Mouse (Mus musculus): Measurements from ENCODE around the gene Adam12. TPM values are rescaled to one million over a fixed set of nuclear protein-coding genes. Genes with fewer than 3 reads are reported as not detected.

Gene Adam12
- polyA plus RNA-seq, 1 experiment from 2014 or later, result 3.1 TPM

- no peak for ATAC-seq (ENCODE audit: low FRiP score)
- 82% methylated on average over 11 of the region's 11 CpGs for WGBS
- Histone ChIP-seq H3K36me3 (ENCODE audit: control insufficient read depth, insufficient read depth, low read length) (no peaks in the 10 kb centered on the region), H3K4me3 (ENCODE audit: low read depth, low read length) (no peak overlapping the region), H3K4me1 (replicated peaks; ENCODE audit: control insufficient read depth, insufficient read depth, low read length) (no peaks in the 10 kb centered on the region), H3K27me3 (ENCODE audit: control insufficient read depth, insufficient read depth, low read length) (no peaks in the 10 kb centered on the region), H3K9ac (ENCODE audit: low read depth, low read length) (no peak overlapping the region), H3K4me2 (replicated peaks; ENCODE audit: low read depth, low read length) (no peak overlapping the region), H3K9me3 (ENCODE audit: control insufficient read depth, low read length) (no peaks in the 10 kb centered on the region), H3K27ac (ENCODE audit: low read depth, low read length) (no peak overlapping the region)
- no peak for DNase-seq (ENCODE audit: low spot score)
These were observed 160.6 kb downstream of the Adam12 start for GRCm38 (mm10) chr7:134071153-134071885.

GRCm38 (mm10) chr7:134062629-134063028, 169.3 kb downstream of the Adam12 start:
- Histone ChIP-seq H3K4me3 (ENCODE audit: low read depth, low read length) (no peak overlapping the region), H3K4me1 (replicated peaks; ENCODE audit: control insufficient read depth, insufficient read depth, low read length) (no peaks in the 10 kb centered on the region), H3K9ac (ENCODE audit: low read depth, low read length) (no peak overlapping the region), H3K27ac (ENCODE audit: low read depth, low read length) (no peak overlapping the region), H3K4me2 (replicated peaks; ENCODE audit: low read depth, low read length) (no peak overlapping the region), H3K27me3 (ENCODE audit: control insufficient read depth, insufficient read depth, low read length) (no peaks in the 10 kb centered on the region), H3K9me3 (ENCODE audit: control insufficient read depth, low read length) (no peaks in the 10 kb centered on the region), H3K36me3 (ENCODE audit: control insufficient read depth, insufficient read depth, low read length) (no peaks in the 10 kb centered on the region)
- 80% methylated on average over 4 of the region's 4 CpGs for WGBS
- ATAC-seq (ENCODE audit: low FRiP score) (no peak), DNase-seq (ENCODE audit: low spot score) (no peak)

GRCm38 (mm10) chr7:134052486-134052885, 179.5 kb downstream of the Adam12 start:
- no peak overlapping the region for H3K27ac ChIP-seq (ENCODE audit: low read depth, low read length)
- no peak overlapping the region for H3K4me3 ChIP-seq (ENCODE audit: low read depth, low read length)
- no peaks in the 10 kb centered on the region for H3K27me3 ChIP-seq (ENCODE audit: control insufficient read depth, insufficient read depth, low read length)
- H3K9ac ChIP-seq (ENCODE audit: low read depth, low read length), result no peak overlapping the region
- 71% methylated on average over 2 of the region's 2 CpGs for WGBS
- ATAC-seq (ENCODE audit: low FRiP score) (no peak), DNase-seq (ENCODE audit: low spot score) (no peak)
- H3K9me3 ChIP-seq (ENCODE audit: control insufficient read depth, low read length), result no peaks in the 10 kb centered on the region
- H3K4me2 ChIP-seq (replicated peaks; ENCODE audit: low read depth, low read length), result no peak overlapping the region
- H3K36me3 ChIP-seq (ENCODE audit: control insufficient read depth, insufficient read depth, low read length), result no peaks in the 10 kb centered on the region
- no peaks in the 10 kb centered on the region for H3K4me1 ChIP-seq (replicated peaks; ENCODE audit: control insufficient read depth, insufficient read depth, low read length)

GRCm38 (mm10) chr7:134050371-134050770, 181.6 kb downstream of the Adam12 start:
- Histone ChIP-seq H3K9me3 (ENCODE audit: control insufficient read depth, low read length) (no peaks in the 10 kb centered on the region), H3K4me1 (replicated peaks; ENCODE audit: control insufficient read depth, insufficient read depth, low read length) (no peaks in the 10 kb centered on the region), H3K4me3 (ENCODE audit: low read depth, low read length) (no peak overlapping the region), H3K4me2 (replicated peaks; ENCODE audit: low read depth, low read length) (no peak overlapping the region), H3K27ac (ENCODE audit: low read depth, low read length) (no peak overlapping the region), H3K9ac (ENCODE audit: low read depth, low read length) (no peak overlapping the region), H3K27me3 (ENCODE audit: control insufficient read depth, insufficient read depth, low read length) (no peaks in the 10 kb centered on the region), H3K36me3 (ENCODE audit: control insufficient read depth, insufficient read depth, low read length) (no peaks in the 10 kb centered on the region)
- ATAC-seq (ENCODE audit: low FRiP score) (no peak), DNase-seq (ENCODE audit: low spot score) (no peak)
- WGBS, result 100% methylated on average over 1 of the region's 1 CpGs

GRCm38 (mm10) chr7:134046376-134046775, 185.6 kb downstream of the Adam12 start:
- 80% methylated on average over 3 of the region's 3 CpGs for WGBS
- no peaks in the 10 kb centered on the region for H3K9me3 ChIP-seq (ENCODE audit: control insufficient read depth, low read length)
- ATAC-seq (ENCODE audit: low FRiP score), result no peak
- H3K9ac ChIP-seq (ENCODE audit: low read depth, low read length), result no peak overlapping the region
- no peaks in the 10 kb centered on the region for H3K4me1 ChIP-seq (replicated peaks; ENCODE audit: control insufficient read depth, insufficient read depth, low read length)
- no peak overlapping the region for H3K4me2 ChIP-seq (replicated peaks; ENCODE audit: low read depth, low read length)
- H3K27me3 ChIP-seq (ENCODE audit: control insufficient read depth, insufficient read depth, low read length), result no peaks in the 10 kb centered on the region
- H3K36me3 ChIP-seq (ENCODE audit: control insufficient read depth, insufficient read depth, low read length), result no peaks in the 10 kb centered on the region
- H3K4me3 ChIP-seq (ENCODE audit: low read depth, low read length), result no peak overlapping the region
- no peak overlapping the region for H3K27ac ChIP-seq (ENCODE audit: low read depth, low read length)
- no peak for DNase-seq (ENCODE audit: low spot score)

GRCm38 (mm10) chr7:134043576-134043975, 188.4 kb downstream of the Adam12 start:
- Histone ChIP-seq H3K4me1 (replicated peaks; ENCODE audit: control insufficient read depth, insufficient read depth, low read length) (no peaks in the 10 kb centered on the region), H3K27ac (ENCODE audit: low read depth, low read length) (no peak overlapping the region), H3K9me3 (ENCODE audit: control insufficient read depth, low read length) (no peaks in the 10 kb centered on the region), H3K4me2 (replicated peaks; ENCODE audit: low read depth, low read length) (no peak overlapping the region), H3K4me3 (ENCODE audit: low read depth, low read length) (no peak overlapping the region), H3K27me3 (ENCODE audit: control insufficient read depth, insufficient read depth, low read length) (no peaks in the 10 kb centered on the region), H3K36me3 (ENCODE audit: control insufficient read depth, insufficient read depth, low read length) (no peaks in the 10 kb centered on the region), H3K9ac (ENCODE audit: low read depth, low read length) (no peak overlapping the region)
- no peak for DNase-seq (ENCODE audit: low spot score)
- ATAC-seq (ENCODE audit: low FRiP score), result no peak

GRCm38 (mm10) chr7:134042614-134043013, 189.3 kb downstream of the Adam12 start:
- no peak overlapping the region for H3K4me3 ChIP-seq (ENCODE audit: low read depth, low read length)
- H3K4me2 ChIP-seq (replicated peaks; ENCODE audit: low read depth, low read length), result no peak overlapping the region
- no peaks in the 10 kb centered on the region for H3K27me3 ChIP-seq (ENCODE audit: control insufficient read depth, insufficient read depth, low read length)
- ATAC-seq (ENCODE audit: low FRiP score), result no peak
- no peak overlapping the region for H3K9ac ChIP-seq (ENCODE audit: low read depth, low read length)
- DNase-seq (ENCODE audit: low spot score), result no peak
- H3K27ac ChIP-seq (ENCODE audit: low read depth, low read length), result no peak overlapping the region
- no peaks in the 10 kb centered on the region for H3K36me3 ChIP-seq (ENCODE audit: control insufficient read depth, insufficient read depth, low read length)
- H3K4me1 ChIP-seq (replicated peaks; ENCODE audit: control insufficient read depth, insufficient read depth, low read length), result no peaks in the 10 kb centered on the region
- no peaks in the 10 kb centered on the region for H3K9me3 ChIP-seq (ENCODE audit: control insufficient read depth, low read length)

GRCm38 (mm10) chr7:134033939-134034338, 198.0 kb downstream of the Adam12 start:
- 92% methylated on average over 2 of the region's 2 CpGs for WGBS
- no peaks in the 10 kb centered on the region for H3K9me3 ChIP-seq (ENCODE audit: control insufficient read depth, low read length)
- H3K4me1 ChIP-seq (replicated peaks; ENCODE audit: control insufficient read depth, insufficient read depth, low read length), result no peaks in the 10 kb centered on the region; the same call in 1 of the 2 replicates
- no peaks in the 10 kb centered on the region for H3K36me3 ChIP-seq (ENCODE audit: control insufficient read depth, insufficient read depth, low read length)
- no peaks in the 10 kb centered on the region for H3K27me3 ChIP-seq (ENCODE audit: control insufficient read depth, insufficient read depth, low read length)
- no peak for ATAC-seq (ENCODE audit: low FRiP score)
- no peak for DNase-seq (ENCODE audit: low spot score)
- H3K4me2 ChIP-seq (replicated peaks; ENCODE audit: low read depth, low read length), result no peak overlapping the region
- no peak overlapping the region for H3K4me3 ChIP-seq (ENCODE audit: low read depth, low read length)
- H3K9ac ChIP-seq (ENCODE audit: low read depth, low read length), result no peak overlapping the region
- no peak overlapping the region for H3K27ac ChIP-seq (ENCODE audit: low read depth, low read length)

- 45% methylated on average over 6 of the region's 6 CpGs for WGBS
- no peak for DNase-seq (ENCODE audit: low spot score)
- H3K4me3 ChIP-seq (ENCODE audit: low read depth, low read length), result no peak overlapping the region
- no peak overlapping the region for H3K4me2 ChIP-seq (replicated peaks; ENCODE audit: low read depth, low read length)
- no peak overlapping the region for H3K27ac ChIP-seq (ENCODE audit: low read depth, low read length)
- no peaks in the 10 kb centered on the region; the same call in 1 of the 2 replicates for H3K4me1 ChIP-seq (replicated peaks; ENCODE audit: control insufficient read depth, insufficient read depth, low read length)
- H3K36me3 ChIP-seq (ENCODE audit: control insufficient read depth, insufficient read depth, low read length), result no peaks in the 10 kb centered on the region
- H3K9ac ChIP-seq (ENCODE audit: low read depth, low read length), result no peak overlapping the region
- H3K9me3 ChIP-seq (ENCODE audit: control insufficient read depth, low read length), result no peaks in the 10 kb centered on the region
- no peaks in the 10 kb centered on the region for H3K27me3 ChIP-seq (ENCODE audit: control insufficient read depth, insufficient read depth, low read length)
- no peak for ATAC-seq (ENCODE audit: low FRiP score)
These were observed 199.0 kb downstream of the Adam12 start for GRCm38 (mm10) chr7:134032959-134033366.
